Mouse (Mus musculus): ENCODE measurements around the gene Il11.
A peak's percentile ranks its signal among the peaks of the same experiment; 100 is the strongest.

GRCm38 (mm10) chr7:4744886-4745285, 37.8 kb downstream of the Il11 start:
- no peak for TF ChIP-seq CTCF (IDR thresholded peaks at IDR 0.05; ENCODE audit: low read depth)
- TF ChIP-seq EP300 (IDR thresholded peaks at IDR 0.05; ENCODE audit: low read depth): peak; percentile 46; the same call in 1 of the 2 replicates
